Mouse (Mus musculus) erythroblast, embryonic 14.5 days (primary cell): ENCODE measurements at regions not wholly inside any gene's neighbourhood (a gene's known extent, or its start where the extent isn't known, plus 50 kb on each side); places are given as distances from the start of the nearest gene placed in this dataset.

Experiments
- GATA1 ChIP-seq: IDR thresholded peaks from 2 replicates; pipeline ENCODE4 v1.6.1; 2012; ENCODE audit warnings: low read length, inconsistent platforms, mixed read lengths
- TAL1 ChIP-seq: IDR thresholded peaks from 3 replicates; pipeline ENCODE4 v1.6.1; 2012; ENCODE audit warnings: low read length, inconsistent platforms, mixed read lengths

GRCm38 (mm10) chr7:111417735-111418134 lies 334.9 kb upstream of the Eif4g2 start:
- TF ChIP-seq TAL1 (no peak), GATA1 (no peak)
